Mouse (Mus musculus): ENCODE results near the gene Epb41l2. TPM values are rescaled to one million over a fixed set of nuclear protein-coding genes. Genes with fewer than 3 reads are reported as not detected.

Gene Epb41l2
- polyA plus RNA-seq, 1 experiment: 46.5 TPM

- Histone ChIP-seq H3K4me3 (replicated peaks; ENCODE audit: insufficient read depth, low read depth, low read length) (no peak overlapping the region), H3K27ac (ENCODE audit: insufficient read depth, low read length) (no peak overlapping the region), H3K27me3 (ENCODE audit: control insufficient read depth, insufficient read depth, low read length) (no peaks in the 10 kb centered on the region; the same call in 1 of the 2 replicates), H3K4me1 (ENCODE audit: control insufficient read depth, insufficient read depth, low read length) (no peaks in the 10 kb centered on the region)
- WGBS: 74% methylated on average over 5 of the region's 5 CpGs
- TF ChIP-seq POLR2A (IDR thresholded peaks at IDR 0.05; ENCODE audit: borderline replicate concordance, insufficient read depth, low read length) (no peak), CTCF (IDR thresholded peaks at IDR 0.05; ENCODE audit: borderline replicate concordance, insufficient read depth, low read depth, low read length) (no peak)
- no peak for DNase-seq
Measured at GRCm38 (mm10) chr10:25395236-25395886, 35.8 kb downstream of the Epb41l2 start.

- 75% methylated on average over 3 of the region's 3 CpGs for WGBS
Measured at GRCm38 (mm10) chr10:25396859-25397258, 37.3 kb downstream of the Epb41l2 start.

GRCm38 (mm10) chr10:25397767-25398690, 38.4 kb downstream of the Epb41l2 start:
- H3K27ac ChIP-seq (ENCODE audit: insufficient read depth, low read length): no peak overlapping the region
- H3K4me3 ChIP-seq (replicated peaks; ENCODE audit: insufficient read depth, low read depth, low read length): no peak overlapping the region
- WGBS: 65% methylated on average over 14 of the region's 14 CpGs
- no peak for DNase-seq
- H3K27me3 ChIP-seq (ENCODE audit: control insufficient read depth, insufficient read depth, low read length): no peaks in the 10 kb centered on the region
- no peaks in the 10 kb centered on the region for H3K4me1 ChIP-seq (ENCODE audit: control insufficient read depth, insufficient read depth, low read length)
- TF ChIP-seq POLR2A (IDR thresholded peaks at IDR 0.05; ENCODE audit: borderline replicate concordance, insufficient read depth, low read length) (no peak), CTCF (IDR thresholded peaks at IDR 0.05; ENCODE audit: borderline replicate concordance, insufficient read depth, low read depth, low read length) (no peak)

More at GRCm38 (mm10) chr10:25396859-25397258, 37.3 kb downstream of the Epb41l2 start:
- no peak overlapping the region for H3K27ac ChIP-seq (ENCODE audit: insufficient read depth, low read length)
- H3K4me3 ChIP-seq (replicated peaks; ENCODE audit: insufficient read depth, low read depth, low read length): no peak overlapping the region
- DNase-seq: no peak
- no peaks in the 10 kb centered on the region for H3K27me3 ChIP-seq (ENCODE audit: control insufficient read depth, insufficient read depth, low read length)
- TF ChIP-seq CTCF (IDR thresholded peaks at IDR 0.05; ENCODE audit: borderline replicate concordance, insufficient read depth, low read depth, low read length) (no peak), POLR2A (IDR thresholded peaks at IDR 0.05; ENCODE audit: borderline replicate concordance, insufficient read depth, low read length) (no peak)
- H3K4me1 ChIP-seq (ENCODE audit: control insufficient read depth, insufficient read depth, low read length): no peaks in the 10 kb centered on the region

GRCm38 (mm10) chr10:25399016-25399415, 39.4 kb downstream of the Epb41l2 start:
- Histone ChIP-seq H3K4me3 (replicated peaks; ENCODE audit: insufficient read depth, low read depth, low read length) (no peak overlapping the region), H3K4me1 (ENCODE audit: control insufficient read depth, insufficient read depth, low read length) (no peaks in the 10 kb centered on the region), H3K27ac (ENCODE audit: insufficient read depth, low read length) (no peak overlapping the region), H3K27me3 (ENCODE audit: control insufficient read depth, insufficient read depth, low read length) (no peaks in the 10 kb centered on the region)
- TF ChIP-seq POLR2A (IDR thresholded peaks at IDR 0.05; ENCODE audit: borderline replicate concordance, insufficient read depth, low read length) (no peak), CTCF (IDR thresholded peaks at IDR 0.05; ENCODE audit: borderline replicate concordance, insufficient read depth, low read depth, low read length) (no peak)
- DNase-seq: no peak
- WGBS: 92% methylated on average over 4 of the region's 4 CpGs

GRCm38 (mm10) chr10:25400076-25400475, 40.5 kb downstream of the Epb41l2 start:
- no peaks in the 10 kb centered on the region for H3K4me1 ChIP-seq (ENCODE audit: control insufficient read depth, insufficient read depth, low read length)
- TF ChIP-seq POLR2A (IDR thresholded peaks at IDR 0.05; ENCODE audit: borderline replicate concordance, insufficient read depth, low read length) (no peak), CTCF (IDR thresholded peaks at IDR 0.05; ENCODE audit: borderline replicate concordance, insufficient read depth, low read depth, low read length) (no peak)
- 62% methylated on average over 8 of the region's 8 CpGs for WGBS
- H3K4me3 ChIP-seq (replicated peaks; ENCODE audit: insufficient read depth, low read depth, low read length): no peak overlapping the region
- no peak for DNase-seq
- H3K27me3 ChIP-seq (ENCODE audit: control insufficient read depth, insufficient read depth, low read length): no peaks in the 10 kb centered on the region
- no peak overlapping the region for H3K27ac ChIP-seq (ENCODE audit: insufficient read depth, low read length)

GRCm38 (mm10) chr10:25400646-25401045, 41.0 kb downstream of the Epb41l2 start:
- H3K27me3 ChIP-seq (ENCODE audit: control insufficient read depth, insufficient read depth, low read length): no peaks in the 10 kb centered on the region
- TF ChIP-seq CTCF (IDR thresholded peaks at IDR 0.05; ENCODE audit: borderline replicate concordance, insufficient read depth, low read depth, low read length) (no peak), POLR2A (IDR thresholded peaks at IDR 0.05; ENCODE audit: borderline replicate concordance, insufficient read depth, low read length) (no peak)
- no peak overlapping the region for H3K4me3 ChIP-seq (replicated peaks; ENCODE audit: insufficient read depth, low read depth, low read length)
- WGBS: 89% methylated on average over 9 of the region's 9 CpGs
- no peak for DNase-seq
- H3K4me1 ChIP-seq (ENCODE audit: control insufficient read depth, insufficient read depth, low read length): no peaks in the 10 kb centered on the region
- H3K27ac ChIP-seq (ENCODE audit: insufficient read depth, low read length): no peak overlapping the region

- Histone ChIP-seq H3K4me3 (replicated peaks; ENCODE audit: insufficient read depth, low read depth, low read length) (no peak overlapping the region), H3K27me3 (ENCODE audit: control insufficient read depth, insufficient read depth, low read length) (no peaks in the 10 kb centered on the region), H3K4me1 (ENCODE audit: control insufficient read depth, insufficient read depth, low read length) (no peaks in the 10 kb centered on the region), H3K27ac (ENCODE audit: insufficient read depth, low read length) (no peak overlapping the region)
- TF ChIP-seq CTCF (IDR thresholded peaks at IDR 0.05; ENCODE audit: borderline replicate concordance, insufficient read depth, low read depth, low read length) (no peak), POLR2A (IDR thresholded peaks at IDR 0.05; ENCODE audit: borderline replicate concordance, insufficient read depth, low read length) (no peak)
- 82% methylated on average over 2 of the region's 2 CpGs for WGBS
- DNase-seq: no peak
Measured at GRCm38 (mm10) chr10:25401356-25401755, 41.8 kb downstream of the Epb41l2 start.
